Mouse (Mus musculus): ENCODE data around the gene Syt7.

DNA sequence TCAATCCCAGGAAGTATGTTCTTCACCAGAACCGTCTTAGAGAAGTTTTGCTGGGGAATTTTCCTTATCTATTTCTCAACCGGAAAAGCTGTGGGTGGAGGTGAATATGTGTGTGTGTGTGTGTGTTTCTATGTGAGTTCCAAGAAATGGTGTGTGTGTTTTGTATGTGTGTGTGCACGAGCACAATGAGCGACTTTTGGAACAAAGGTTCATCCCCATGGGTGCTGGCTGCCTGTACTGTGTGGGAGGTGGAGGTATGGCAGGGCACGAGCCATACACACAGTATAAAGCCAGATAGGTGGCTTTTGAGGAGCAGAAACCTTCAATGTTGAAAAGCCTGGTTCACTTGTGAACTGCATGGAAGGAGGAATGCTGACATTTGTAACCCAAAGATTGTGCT is 1.2 kb upstream of the Syt7 start:
- TF ChIP-seq GATA1 (IDR thresholded peaks at IDR 0.05; ENCODE audit: borderline replicate concordance, low read length) (no peak), FLI1 (IDR thresholded peaks at IDR 0.05; ENCODE audit: low read length) (no peak)
